In the genomic region with DNA sequence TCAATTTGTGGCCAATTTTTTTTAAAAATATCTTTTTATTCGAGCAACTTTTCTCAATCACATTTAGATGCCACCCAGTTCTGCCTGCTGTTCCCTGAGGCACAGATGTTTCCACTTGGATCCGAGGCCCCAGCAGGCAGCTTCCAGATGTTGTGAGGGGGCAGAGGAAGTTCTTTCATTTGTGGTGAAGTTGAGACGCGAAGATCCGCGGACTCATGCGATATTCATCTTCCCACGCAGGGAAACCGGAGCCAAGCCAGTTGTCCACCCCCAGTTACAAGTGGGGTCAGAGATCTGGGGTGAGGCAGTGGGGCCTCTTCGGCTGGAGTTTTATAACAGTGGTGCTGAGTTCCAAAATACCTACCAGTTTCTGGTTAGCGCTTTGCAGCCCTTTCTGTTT, we compare ENCODE assay signal across 10 mouse cellular contexts.
DNase-seq lines count a peak whose midpoint lies in the region; ATAC-seq and TF ChIP-seq lines count a peak whose summit lies in the region.
"Had no signal": no experiment of that assay in that cellular context is flagged by ENCODE, and none has a peak within 500 bp of the region (broad histone marks: within the 10 kb centered on the region; RNA-seq: fewer than 3 reads in every experiment).

No protein-coding gene starts in this region.

- ATAC-seq in heart, embryonic 13.5 days (ENCODE audit: extremely low read depth, insufficient number of reproducible peaks, low FRiP score, low TSS enrichment) = no peak
- ATAC-seq in embryonic facial prominence, embryonic 12.5 days (ENCODE audit: insufficient number of reproducible peaks, insufficient read depth, low FRiP score, low TSS enrichment) = no peak
- ATAC-seq in intestine, postnatal 0 days = no peak

- TF ChIP-seq CTCF in intestine, postnatal 0 days (IDR thresholded peaks at IDR 0.05; ENCODE audit: low read depth) = no peak

- no peak overlapping the region for H3K4me2 ChIP-seq in heart, embryonic 13.5 days
- H3K4me2 ChIP-seq in embryonic facial prominence, embryonic 12.5 days (replicated peaks) = peak overlapping the region; percentile 14; the same call in 1 of the 2 replicates
- H3K4me2 ChIP-seq in intestine, postnatal 0 days (replicated peaks; ENCODE audit: low read depth) = no peak overlapping the region

- DNase-seq in heart, postnatal 36 days = no peak
- peak; percentile 62 for DNase-seq in Muller cell, postnatal 12 days (ENCODE audit: inconsistent ontology term)
- DNase-seq in kidney, postnatal 4 days = peak; percentile 30 to 51
- no peak for DNase-seq in layer of hippocampus, adult 8-10 months (ENCODE audit: low spot score in 2 of 2)
- DNase-seq in left cerebral cortex, postnatal 36 days (ENCODE audit: low spot score in 2 of 2) = no peak
- DNase-seq: thymus, adult 18-20 months had no signal

- peak overlapping the region; percentile 24; the same call in 1 of the 2 replicates for H3K27ac ChIP-seq in heart, embryonic 13.5 days (replicated peaks)
- no peak overlapping the region for H3K27ac ChIP-seq in embryonic facial prominence, embryonic 12.5 days
- H3K27ac ChIP-seq in intestine, postnatal 0 days (ENCODE audit: low read depth, low read length) = no peak overlapping the region

- no peaks in the 10 kb centered on the region for H3K27me3 ChIP-seq in heart, embryonic 13.5 days (replicated peaks)
- H3K27me3 ChIP-seq in embryonic facial prominence, embryonic 12.5 days = peaks cover 8% of the 10 kb centered on the region; the same call in 1 of the 2 replicates
- no peaks in the 10 kb centered on the region for H3K27me3 ChIP-seq in intestine, postnatal 0 days (replicated peaks; ENCODE audit: control insufficient read depth, insufficient read depth, low read length)
- H3K27me3 ChIP-seq: megakaryocyte, embryonic 14.5 days had no signal

- intact Hi-C loops in heart, postnatal 36 days (cut with DNase I) = no loop called here
- intact Hi-C loops in left cerebral cortex, postnatal 36 days (cut with DNase I) = no loop called here

- H3K36me3 ChIP-seq in heart, embryonic 13.5 days = no peaks in the 10 kb centered on the region
- H3K36me3 ChIP-seq in embryonic facial prominence, embryonic 12.5 days = no peaks in the 10 kb centered on the region
- no peaks in the 10 kb centered on the region for H3K36me3 ChIP-seq in intestine, postnatal 0 days (ENCODE audit: control insufficient read depth, insufficient read depth)

- H3K9ac ChIP-seq in heart, embryonic 13.5 days = no peak overlapping the region
- H3K9ac ChIP-seq in embryonic facial prominence, embryonic 12.5 days = no peak overlapping the region
- no peak overlapping the region for H3K9ac ChIP-seq in intestine, postnatal 0 days (ENCODE audit: low read depth, low read length)

- H3K4me3 ChIP-seq in heart, embryonic 13.5 days = no peak overlapping the region
- no peak overlapping the region for H3K4me3 ChIP-seq in embryonic facial prominence, embryonic 12.5 days
- H3K4me3 ChIP-seq in intestine, postnatal 0 days (ENCODE audit: low read depth, low read length) = no peak overlapping the region
- H3K4me3 ChIP-seq: megakaryocyte, embryonic 14.5 days had no signal

- 58% methylated on average over 11 of the region's 11 CpGs for WGBS in heart, embryonic 13.5 days
- 17% methylated on average over 11 of the region's 11 CpGs for WGBS in embryonic facial prominence, embryonic 12.5 days
- 62% methylated on average over 11 of the region's 11 CpGs for WGBS in intestine, postnatal 0 days

- H3K4me1 ChIP-seq in heart, embryonic 13.5 days = peaks cover 11% of the 10 kb centered on the region
- peaks cover 12% of the 10 kb centered on the region; the same call in 1 of the 2 replicates for H3K4me1 ChIP-seq in embryonic facial prominence, embryonic 12.5 days
- no peaks in the 10 kb centered on the region for H3K4me1 ChIP-seq in intestine, postnatal 0 days (replicated peaks; ENCODE audit: control insufficient read depth, insufficient read depth, low read length)
- H3K4me1 ChIP-seq: megakaryocyte, embryonic 14.5 days had no signal

- H3K9me3 ChIP-seq in heart, embryonic 13.5 days = no peaks in the 10 kb centered on the region
- H3K9me3 ChIP-seq in embryonic facial prominence, embryonic 12.5 days = no peaks in the 10 kb centered on the region
- no peaks in the 10 kb centered on the region for H3K9me3 ChIP-seq in intestine, postnatal 0 days (ENCODE audit: control insufficient read depth)

Comparison
In these comparisons a context has a peak if more than half of its experiments do, and no peak if none do; other contexts are left out.
1. DNase-seq: peak in Muller cell, postnatal 12 days (single experiment) and kidney, postnatal 4 days (2 of 2); none in heart, postnatal 36 days (0 of 2), layer of hippocampus, adult 8-10 months (0 of 2) and left cerebral cortex, postnatal 36 days (0 of 2).